Mouse (Mus musculus): ENCODE measurements around the gene Dgcr8.
"Not testable (repeated sequence)": the region's sequence is repeated elsewhere in the genome, so short reads cannot be mapped to it uniquely, and the experiment has no call there.

The Dgcr8 gene

DNA sequence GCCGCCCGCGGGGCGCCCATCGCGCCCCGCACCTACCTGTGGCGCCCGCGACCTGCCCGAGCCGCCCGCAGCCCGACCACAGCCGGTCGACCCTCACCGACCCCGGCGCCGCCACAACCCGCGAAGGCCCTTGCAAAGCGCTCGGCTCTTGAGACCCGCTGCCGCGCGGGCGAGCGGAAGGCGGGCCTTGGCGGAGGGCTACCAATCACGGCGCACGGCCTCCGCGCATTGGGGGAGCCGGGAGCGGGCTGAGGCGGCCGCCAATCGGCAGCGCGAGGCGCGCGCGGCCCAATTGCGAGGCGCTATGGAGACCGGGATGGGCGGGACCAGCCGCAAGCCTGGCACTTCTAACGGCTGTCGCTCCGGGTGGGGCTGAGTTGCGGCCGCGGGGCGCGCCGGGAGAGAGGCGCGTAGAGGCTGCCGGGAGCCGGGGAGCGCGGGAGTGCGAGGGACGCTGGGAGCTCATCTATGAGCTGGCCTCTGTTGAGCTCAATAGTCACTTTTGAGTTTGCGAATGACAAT lies at the start of gene Dgcr8:
TSS of gene Dgcr8 (minus strand) at position 180 of the 522 bp plus-strand sequence.
- DNase-seq (ENCODE audit: low spot score) = peak; percentile 94

DNA sequence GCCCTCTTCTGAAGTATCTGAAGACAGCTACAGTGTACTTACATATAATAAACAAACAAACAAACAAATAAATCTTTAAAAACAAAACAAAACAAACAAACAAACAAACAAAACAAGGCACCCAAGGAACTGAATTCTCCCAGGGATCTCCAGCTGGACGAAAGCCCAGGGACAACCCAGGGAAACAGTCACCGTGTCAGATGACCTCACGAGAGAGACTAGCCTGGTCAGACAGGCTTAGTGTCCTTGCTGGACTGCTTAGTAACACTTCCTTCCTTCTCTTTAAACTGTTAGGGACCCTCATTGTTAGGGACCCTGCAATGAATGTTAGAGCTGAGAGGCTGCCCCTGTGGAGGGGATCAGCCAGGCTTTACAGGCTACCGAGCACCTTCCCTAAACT lies 48.2 kb upstream of the Dgcr8 start:
- DNase-seq (ENCODE audit: low spot score) = no peak

GRCm38 (mm10) chr16:18335981-18336380 lies 46.9 kb upstream of the Dgcr8 start:
- DNase-seq (ENCODE audit: low spot score) = no peak

DNA sequence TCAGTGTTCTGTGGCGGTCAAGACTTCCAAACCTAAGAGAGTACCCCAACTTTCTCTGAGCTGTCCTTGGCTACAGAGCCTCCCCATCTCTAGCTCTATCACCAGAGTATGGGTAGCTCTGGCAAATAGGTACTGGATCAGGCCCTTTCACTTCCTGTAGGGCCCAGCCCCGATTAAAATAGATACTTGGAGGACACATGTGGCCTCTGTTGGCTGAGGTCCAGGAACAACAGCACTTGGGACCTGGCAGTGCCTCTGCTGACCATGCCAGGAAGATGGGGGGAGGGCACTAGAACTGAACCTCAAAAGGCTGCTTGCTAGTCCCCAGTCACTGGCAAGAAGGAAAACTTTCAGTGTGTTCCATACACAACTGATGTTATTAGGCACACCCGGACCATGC lies 44.9 kb upstream of the Dgcr8 start:
- no peak for DNase-seq (ENCODE audit: low spot score)

GRCm38 (mm10) chr16:18328524-18328923 lies 39.5 kb upstream of the Dgcr8 start:
- no peak for DNase-seq (ENCODE audit: low spot score)

GRCm38 (mm10) chr16:18327936-18328335 lies 38.9 kb upstream of the Dgcr8 start:
- DNase-seq (ENCODE audit: low spot score) = no peak

DNA sequence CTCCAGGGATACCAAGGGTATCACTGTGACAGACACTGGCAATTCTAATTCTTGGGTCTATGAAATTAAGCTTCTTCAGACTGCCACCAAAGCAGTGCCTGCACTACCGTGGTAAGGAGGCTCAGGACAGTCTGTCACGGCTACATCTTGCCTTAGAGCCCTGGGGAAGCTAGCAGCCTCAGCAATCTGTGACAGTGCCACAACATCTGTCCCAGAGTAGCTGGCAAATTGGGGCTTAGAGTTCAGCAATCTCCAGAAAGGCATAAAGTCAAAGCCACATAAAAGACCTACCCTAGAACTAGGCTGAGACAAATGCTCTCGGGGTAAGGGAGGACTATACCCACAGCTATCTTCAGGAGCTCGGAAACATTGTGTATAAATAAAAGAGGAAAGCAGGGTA lies 36.7 kb upstream of the Dgcr8 start:
- no peak for DNase-seq (ENCODE audit: low spot score)

GRCm38 (mm10) chr16:18324031-18324430 lies 35.0 kb upstream of the Dgcr8 start:
- no peak for DNase-seq (ENCODE audit: low spot score)

DNA sequence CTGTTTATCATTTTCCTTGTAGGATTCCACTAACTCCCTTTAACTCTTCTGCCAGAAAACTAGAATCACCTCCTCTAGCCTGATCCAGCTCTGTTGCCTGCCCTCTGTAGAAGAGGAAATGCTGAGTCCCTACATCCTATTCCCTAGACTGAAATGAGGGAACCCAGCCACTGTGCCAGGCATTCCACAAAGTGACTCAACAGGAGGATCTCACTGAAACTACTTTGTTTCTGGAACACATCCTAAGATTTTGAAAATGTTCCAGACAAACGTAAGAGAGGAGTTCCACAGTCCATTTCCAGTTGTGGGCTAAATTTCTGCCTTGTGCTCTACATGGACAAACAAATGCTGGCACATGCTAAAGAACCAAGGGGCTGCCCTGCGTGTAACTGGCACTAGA lies 34.4 kb upstream of the Dgcr8 start:
- DNase-seq (ENCODE audit: low spot score) = no peak

DNA sequence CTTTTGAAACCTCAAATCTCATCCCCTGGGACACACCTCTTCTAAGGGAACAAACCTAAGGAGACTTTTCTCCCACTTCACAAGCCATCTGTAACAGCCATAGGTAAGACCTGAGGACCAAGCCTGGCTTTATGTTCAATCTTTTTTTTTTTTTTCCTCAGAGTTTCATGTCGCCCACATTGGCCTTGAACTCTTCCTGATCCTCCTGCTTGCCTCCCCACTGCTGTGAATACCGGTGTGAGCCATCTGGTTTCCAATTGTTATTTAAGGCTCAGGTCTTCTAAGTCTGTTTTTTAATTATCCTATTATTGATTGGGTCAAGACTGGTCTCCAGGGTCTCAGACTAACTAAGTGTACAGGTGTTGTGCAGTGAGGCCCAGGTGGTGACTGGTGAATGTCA lies 32.4 kb upstream of the Dgcr8 start:
- no peak for DNase-seq (ENCODE audit: low spot score)

- DNase-seq (ENCODE audit: low spot score) = no peak
These were observed 29.9 kb upstream of the Dgcr8 start for GRCm38 (mm10) chr16:18318992-18319391.

DNA sequence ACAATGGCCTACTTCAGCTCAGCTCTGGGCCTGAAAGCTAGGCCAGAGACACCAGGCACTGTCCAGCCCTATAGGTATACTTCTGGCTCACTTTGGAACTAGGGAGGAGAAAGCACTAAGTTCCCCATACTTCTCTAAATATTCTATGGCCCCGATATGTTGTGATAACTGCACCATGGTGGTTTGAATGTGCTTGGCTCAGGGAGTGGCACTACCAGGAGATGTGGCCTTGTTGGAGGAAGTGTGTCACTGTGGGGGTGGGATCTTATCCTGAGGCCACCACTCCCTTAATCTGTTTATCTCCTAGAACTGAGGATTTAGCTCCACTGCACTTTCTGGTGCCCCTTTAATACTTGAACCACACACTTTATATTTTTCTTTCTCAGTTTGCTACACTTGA lies 19.1 kb upstream of the Dgcr8 start:
- DNase-seq (ENCODE audit: low spot score) = no peak

DNA sequence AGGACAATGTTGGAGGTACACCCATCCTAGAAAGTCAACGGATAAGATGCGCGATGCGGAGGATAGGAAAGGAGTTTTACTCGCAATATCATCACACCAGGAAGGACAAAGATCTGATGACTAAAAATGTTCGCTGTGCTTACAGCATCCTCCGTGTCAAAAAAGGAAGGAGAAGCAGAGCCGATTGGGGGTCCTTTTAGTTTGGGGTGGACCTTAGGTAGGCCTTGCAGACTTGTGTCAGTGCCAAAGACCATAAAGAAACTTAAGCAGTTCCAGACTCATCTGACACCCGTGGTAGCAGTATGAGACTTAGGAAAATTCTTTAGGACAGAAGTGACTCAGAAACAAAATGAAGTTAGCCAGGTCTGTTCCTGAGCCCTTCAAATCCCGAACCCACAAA lies 568 bp upstream of the Dgcr8 start:
- DNase-seq (ENCODE audit: low spot score) = not testable (repeated sequence)

DNA sequence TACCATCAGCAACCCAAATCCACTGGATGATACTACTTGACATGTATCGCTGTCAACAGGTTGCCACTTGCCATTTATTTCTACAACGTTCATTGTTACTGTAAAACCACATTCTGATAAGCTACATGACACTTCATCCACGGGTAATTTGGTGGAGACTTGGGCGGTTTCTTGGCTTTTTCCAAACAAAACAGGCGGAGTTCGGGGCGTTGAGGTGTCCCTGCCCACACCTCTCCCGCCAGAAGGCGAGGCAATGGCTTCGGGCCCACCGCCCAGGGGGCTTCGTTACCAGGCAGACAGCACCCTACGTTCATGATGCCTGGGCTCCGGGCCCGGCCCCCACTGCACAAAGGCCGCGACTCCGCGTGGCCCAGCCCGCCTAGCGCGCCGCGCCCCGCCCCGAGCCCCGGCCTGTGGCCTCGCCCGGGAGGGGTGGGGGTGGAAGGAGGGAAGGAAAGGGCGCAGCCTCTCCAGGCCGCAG lies 425 bp downstream of the Dgcr8 start:
- peak; percentile 74 for DNase-seq (ENCODE audit: low spot score)

DNA sequence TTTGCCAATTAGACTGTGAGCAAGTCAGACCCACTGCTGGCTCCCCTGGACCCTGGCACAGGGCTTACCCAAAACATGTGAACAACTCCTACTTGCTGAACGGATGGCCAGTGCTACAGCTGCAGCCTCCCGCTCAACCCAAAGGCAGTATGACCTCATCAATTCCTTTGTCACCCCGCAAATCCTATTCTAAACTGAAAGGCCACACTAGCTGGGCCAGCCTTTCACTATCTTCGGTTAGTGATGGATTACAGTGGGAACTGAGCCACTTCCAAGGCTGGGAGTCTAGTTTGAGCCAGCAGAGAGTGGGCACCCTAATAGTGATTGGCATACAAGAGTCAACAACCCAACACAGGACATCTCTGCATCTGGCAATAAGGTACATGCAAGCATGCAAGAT lies 880 bp downstream of the Dgcr8 start:
- peak; percentile 16 for DNase-seq (ENCODE audit: low spot score)

- no peak for DNase-seq (ENCODE audit: low spot score)
These were observed 13.9 kb downstream of the Dgcr8 start for GRCm38 (mm10) chr16:18275166-18275565.

GRCm38 (mm10) chr16:18268182-18268581 lies 20.9 kb downstream of the Dgcr8 start:
- no peak for DNase-seq (ENCODE audit: low spot score)

- DNase-seq (ENCODE audit: low spot score) = no peak
These were observed 24.0 kb downstream of the Dgcr8 start for GRCm38 (mm10) chr16:18265024-18265423.

GRCm38 (mm10) chr16:18258221-18258620 lies 30.8 kb downstream of the Dgcr8 start, which contains the start of gene Gm49776:
Gene Gm49776 (minus strand): TSS chr16:18258321.
- DNase-seq (ENCODE audit: low spot score) = no peak

GRCm38 (mm10) chr16:18253866-18254265 lies 35.2 kb downstream of the Dgcr8 start:
- no peak for DNase-seq (ENCODE audit: low spot score)

DNA sequence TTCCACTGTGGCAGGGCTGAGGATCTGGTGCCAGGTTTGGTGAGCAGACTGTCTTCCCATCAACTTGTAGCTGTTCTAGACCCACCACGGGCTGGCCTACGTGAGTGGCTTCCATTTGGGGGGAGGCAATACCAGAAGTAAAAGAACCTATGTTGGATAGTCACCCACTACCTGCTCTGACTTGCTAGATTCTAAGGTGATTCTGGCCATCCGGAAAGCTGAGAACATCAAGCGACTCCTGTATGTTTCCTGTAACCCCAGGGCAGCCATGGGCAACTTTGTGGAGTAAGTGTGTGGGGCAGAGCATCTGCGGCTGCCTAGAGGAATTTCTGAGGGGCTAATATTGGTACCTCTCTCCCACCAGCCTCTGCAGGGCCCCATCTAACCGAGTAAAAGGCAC lies 36.3 kb downstream of the Dgcr8 start:
- DNase-seq (ENCODE audit: low spot score) = no peak

DNA sequence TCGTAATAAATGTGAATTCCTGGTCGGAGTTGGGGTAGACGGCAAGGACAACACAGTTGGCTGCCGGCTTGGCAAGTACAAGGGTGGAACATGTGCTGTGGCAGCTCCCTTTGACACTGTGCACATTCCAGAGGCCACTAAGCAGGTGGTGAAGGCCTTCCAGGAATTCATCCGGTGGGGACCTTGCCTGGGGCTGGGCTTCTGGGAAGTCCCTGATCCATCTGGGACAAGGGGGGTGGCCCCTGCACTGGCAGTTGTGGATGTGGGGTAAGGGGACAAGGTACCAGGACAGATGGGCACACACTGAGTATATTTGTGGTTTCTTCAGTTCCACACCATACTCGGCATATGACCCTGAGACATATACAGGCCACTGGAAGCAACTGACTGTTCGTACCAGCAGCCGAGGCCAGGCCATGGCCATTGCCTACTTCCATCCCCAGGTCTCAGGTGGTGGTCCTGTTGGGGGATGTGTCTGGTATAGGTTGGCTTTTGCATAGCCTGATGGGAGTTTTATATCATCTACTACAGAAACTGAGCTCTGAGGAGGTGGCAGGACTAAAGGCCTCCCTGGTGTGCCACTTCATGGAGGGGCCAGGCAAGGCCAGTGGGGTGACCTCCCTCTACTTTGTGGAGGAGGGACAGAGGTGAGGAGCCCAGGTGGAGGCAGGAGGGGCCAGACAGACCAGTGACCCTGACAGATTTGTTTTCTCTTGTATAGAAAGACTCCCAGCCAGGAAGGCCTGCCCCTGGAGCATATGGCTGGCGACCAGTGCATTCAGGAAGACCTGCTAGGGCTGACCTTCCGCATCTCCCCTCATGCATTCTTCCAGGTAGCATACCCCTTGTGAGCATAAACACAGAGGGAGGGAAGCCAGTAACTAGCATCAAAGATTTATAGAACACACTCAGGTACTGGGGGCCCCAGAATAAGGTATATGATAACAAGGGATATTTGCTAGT lies 37.9 kb downstream of the Dgcr8 start:
- no peak for DNase-seq (ENCODE audit: low spot score)

DNA sequence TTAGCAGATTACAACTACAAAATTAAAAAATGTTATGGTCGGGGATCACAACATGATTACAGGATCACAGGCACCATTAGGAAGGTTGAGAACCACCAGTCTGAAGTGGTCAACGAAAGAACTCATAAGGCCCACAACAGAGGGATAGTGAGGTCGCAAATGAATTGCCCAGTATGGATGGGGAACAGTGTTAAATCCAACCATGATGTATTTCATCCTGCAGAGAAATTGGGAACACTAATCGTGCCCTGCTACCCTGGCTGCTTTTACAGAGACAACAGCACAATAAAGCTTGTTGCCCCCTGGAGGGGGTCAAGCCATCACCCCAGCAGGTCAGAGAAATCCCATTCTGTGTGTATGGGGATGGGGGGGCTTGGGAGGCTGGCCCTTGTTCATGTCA lies 38.8 kb downstream of the Dgcr8 start:
- no peak for DNase-seq (ENCODE audit: low spot score)
